Mouse (Mus musculus): ENCODE data around the gene Map2k4. TPM values are rescaled to one million over a fixed set of nuclear protein-coding genes. Genes with fewer than 3 reads are reported as not detected.

Gene Map2k4
- total RNA-seq, 2 experiments from 2014 or later, result 185 to 192 TPM

DNA sequence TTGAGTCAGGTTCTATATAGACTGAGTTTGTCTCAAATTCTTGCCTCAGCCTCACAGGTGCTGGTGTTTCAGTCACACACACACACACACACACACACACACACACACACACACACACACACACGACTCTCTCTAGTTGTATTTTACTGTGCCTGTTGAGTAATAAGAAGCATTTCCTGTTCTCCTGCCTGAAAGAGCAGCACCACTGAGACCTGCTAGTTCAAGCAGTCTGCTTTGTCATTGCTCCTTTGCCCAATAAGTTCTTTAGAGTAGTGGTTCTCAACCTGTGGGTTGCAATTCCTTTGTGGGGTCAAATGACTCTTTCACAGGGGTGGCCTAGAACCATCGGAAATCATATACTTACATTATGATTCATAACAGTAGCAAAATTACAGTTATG is 47.7 kb downstream of the Map2k4 start:
- no peak overlapping the region for H3K4me3 ChIP-seq
- no peak for TF ChIP-seq CTCF (IDR thresholded peaks at IDR 0.05)
- intact Hi-C loops (cut with DNase I), result no loop called here
- no peak overlapping the region for H3K27ac ChIP-seq
- no peak for DNase-seq (ENCODE audit: extremely low spot score in 1 of 2, low spot score in 2 of 2)

DNA sequence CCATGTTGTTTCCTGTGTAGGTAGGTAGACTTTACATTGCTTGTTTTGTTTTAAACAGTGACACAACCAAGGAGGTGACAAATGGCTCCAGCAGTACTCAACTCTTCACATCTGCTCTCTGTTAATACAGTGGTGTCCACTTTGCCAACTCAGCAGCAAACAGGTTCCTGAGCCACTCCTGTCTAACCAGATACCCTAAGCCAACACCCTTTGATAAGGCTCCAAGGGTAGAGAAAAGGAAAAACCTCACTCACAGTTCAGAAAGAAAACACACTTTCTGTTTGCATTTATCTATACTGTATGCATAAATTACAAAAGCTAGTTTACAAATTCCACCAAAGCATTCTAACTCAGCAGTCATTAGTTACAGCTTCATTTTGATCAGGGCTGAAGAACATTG is 48.2 kb downstream of the Map2k4 start:
- no peak for TF ChIP-seq CTCF (IDR thresholded peaks at IDR 0.05)
- DNase-seq (ENCODE audit: extremely low spot score in 1 of 2, low spot score in 2 of 2), result no peak
- intact Hi-C loops (cut with DNase I), result no loop called here
- no peak overlapping the region for H3K4me3 ChIP-seq
- no peak overlapping the region for H3K27ac ChIP-seq

DNA sequence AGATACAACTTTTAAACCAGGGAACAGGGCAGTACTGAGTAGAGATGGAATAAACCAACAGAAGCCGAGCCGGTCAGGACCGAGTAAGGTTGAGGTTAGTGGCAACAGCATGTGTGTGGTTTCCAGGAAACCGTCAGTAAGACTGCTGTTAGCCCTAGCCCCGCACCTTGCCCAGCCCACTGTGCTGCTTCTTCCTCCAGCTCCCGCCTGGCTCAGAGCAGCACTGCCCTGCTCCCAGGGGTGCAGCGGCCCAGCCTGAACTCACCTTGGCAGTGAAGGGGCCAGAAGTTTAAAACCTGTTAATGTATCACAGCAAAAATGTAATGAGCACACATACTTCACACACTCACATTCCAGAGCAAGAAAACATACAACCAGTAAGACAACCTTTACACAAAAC is 53.4 kb downstream of the Map2k4 start:
- no peak for TF ChIP-seq CTCF (IDR thresholded peaks at IDR 0.05)
- Histone ChIP-seq H3K27ac (no peak overlapping the region), H3K4me3 (no peak overlapping the region)
- DNase-seq (ENCODE audit: extremely low spot score in 1 of 2, low spot score in 2 of 2), result no peak
- intact Hi-C loops (cut with DNase I), result no loop called here

DNA sequence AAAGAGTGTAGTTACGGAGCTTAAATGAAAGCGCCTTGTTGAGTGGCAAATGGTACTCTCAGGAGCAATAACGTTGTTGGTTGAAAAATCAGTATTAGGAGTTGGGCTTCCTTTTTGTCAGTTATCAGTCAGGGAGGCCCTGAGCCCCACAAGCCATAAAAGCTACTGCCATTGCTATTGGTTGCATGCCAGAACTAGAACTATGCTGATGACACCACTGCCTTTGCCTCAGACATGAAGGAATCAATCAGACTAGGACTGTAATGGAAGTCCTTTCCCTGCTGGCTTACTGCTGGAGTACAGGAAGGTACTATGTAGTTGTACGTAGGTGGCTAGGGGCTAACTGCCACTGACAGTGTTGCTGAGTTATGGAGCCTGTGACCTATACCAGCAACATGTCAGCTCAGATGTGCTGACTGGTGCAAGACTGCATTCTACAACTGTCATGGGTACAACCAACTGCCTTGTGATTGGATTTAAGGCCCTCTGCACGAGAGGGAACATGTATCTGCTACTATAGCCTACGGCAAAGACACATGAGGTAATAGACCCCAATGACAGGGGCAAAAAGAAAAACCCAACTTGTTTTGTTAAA is 58.4 kb downstream of the Map2k4 start:
- intact Hi-C loops (cut with DNase I), result loop anchor here (5.0 kb wide), 1 partner anchor 78 kb away; the partner anchor contains the start of gene Zkscan6
- Histone ChIP-seq H3K4me3 (no peak overlapping the region), H3K27ac (no peak overlapping the region)
- no peak for DNase-seq (ENCODE audit: extremely low spot score in 1 of 2, low spot score in 2 of 2)
- TF ChIP-seq CTCF (IDR thresholded peaks at IDR 0.05), result no peak

- DNase-seq (ENCODE audit: extremely low spot score in 1 of 2, low spot score in 2 of 2), result no peak
- no peak overlapping the region for H3K4me3 ChIP-seq
- intact Hi-C loops (cut with DNase I), result loop anchor here (5.0 kb wide), 1 partner anchor 78 kb away; the partner anchor contains the start of gene Zkscan6
Observed at GRCm38 (mm10) chr11:65728906-65729305, 59.2 kb downstream of the Map2k4 start.

GRCm38 (mm10) chr11:65723715-65724114 is 64.4 kb downstream of the Map2k4 start:
- intact Hi-C loops (cut with DNase I), result no loop called here
- no peak for DNase-seq (ENCODE audit: extremely low spot score in 1 of 2, low spot score in 2 of 2)
- H3K27ac ChIP-seq, result no peak overlapping the region
- no peak overlapping the region for H3K4me3 ChIP-seq
- TF ChIP-seq CTCF (IDR thresholded peaks at IDR 0.05), result no peak

More at GRCm38 (mm10) chr11:65728906-65729305, 59.2 kb downstream of the Map2k4 start:
- no peak overlapping the region for H3K27ac ChIP-seq
- TF ChIP-seq CTCF (IDR thresholded peaks at IDR 0.05), result no peak

DNA sequence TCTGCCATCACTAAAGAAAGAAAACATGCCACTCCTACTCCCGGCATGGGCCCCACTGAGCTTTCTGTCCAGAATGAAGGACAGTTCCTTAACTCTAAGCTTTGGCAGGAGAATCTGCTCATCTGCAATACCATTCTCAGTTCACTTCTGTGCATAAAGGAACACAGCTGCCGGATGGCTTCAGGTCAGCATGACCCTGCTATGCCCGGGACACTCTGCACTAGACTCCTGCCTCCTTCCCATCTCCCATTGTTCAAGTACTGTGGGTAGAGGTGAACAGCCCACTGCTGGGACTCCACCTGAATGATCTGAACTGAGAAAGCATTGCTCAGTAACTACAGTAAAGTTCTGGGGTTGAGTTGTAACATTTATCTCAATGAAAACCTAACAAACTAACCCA is 66.5 kb downstream of the Map2k4 start:
- DNase-seq (ENCODE audit: extremely low spot score in 1 of 2, low spot score in 2 of 2), result no peak
- no peak overlapping the region for H3K4me3 ChIP-seq
- no peak overlapping the region for H3K27ac ChIP-seq
- intact Hi-C loops (cut with DNase I), result no loop called here
- TF ChIP-seq CTCF (IDR thresholded peaks at IDR 0.05), result no peak

DNA sequence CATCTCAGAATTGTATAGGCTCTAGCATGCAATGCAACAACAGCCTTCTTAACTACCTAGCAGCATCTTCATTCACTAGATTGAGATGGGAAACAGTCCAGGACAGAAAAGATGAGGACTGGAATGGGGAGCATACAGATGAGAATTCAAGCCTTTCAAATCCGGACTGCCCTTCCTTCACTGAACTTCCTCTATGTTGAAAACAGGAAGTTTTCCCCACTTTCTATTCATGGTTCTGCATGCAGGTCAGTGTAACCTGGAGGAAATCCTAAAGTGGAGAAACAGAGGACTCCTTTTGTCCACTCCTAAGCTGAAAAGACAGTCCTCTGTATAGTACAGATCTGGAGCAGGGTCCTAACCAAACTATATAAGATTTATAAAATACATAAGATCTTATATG is 68.1 kb downstream of the Map2k4 start:
- no peak for TF ChIP-seq CTCF (IDR thresholded peaks at IDR 0.05)
- no peak overlapping the region for H3K27ac ChIP-seq
- DNase-seq (ENCODE audit: extremely low spot score in 1 of 2, low spot score in 2 of 2), result no peak
- H3K4me3 ChIP-seq, result no peak overlapping the region
- intact Hi-C loops (cut with DNase I), result no loop called here

GRCm38 (mm10) chr11:65713830-65714229 is 74.3 kb downstream of the Map2k4 start:
- TF ChIP-seq CTCF (IDR thresholded peaks at IDR 0.05), result no peak
- Histone ChIP-seq H3K27ac (no peak overlapping the region), H3K4me3 (no peak overlapping the region)
- DNase-seq (ENCODE audit: extremely low spot score in 1 of 2, low spot score in 2 of 2), result no peak
- intact Hi-C loops (cut with DNase I), result loop anchor here (5.0 kb wide), 1 partner anchor 73 kb away; the partner anchor contains the start of gene Map2k4

DNA sequence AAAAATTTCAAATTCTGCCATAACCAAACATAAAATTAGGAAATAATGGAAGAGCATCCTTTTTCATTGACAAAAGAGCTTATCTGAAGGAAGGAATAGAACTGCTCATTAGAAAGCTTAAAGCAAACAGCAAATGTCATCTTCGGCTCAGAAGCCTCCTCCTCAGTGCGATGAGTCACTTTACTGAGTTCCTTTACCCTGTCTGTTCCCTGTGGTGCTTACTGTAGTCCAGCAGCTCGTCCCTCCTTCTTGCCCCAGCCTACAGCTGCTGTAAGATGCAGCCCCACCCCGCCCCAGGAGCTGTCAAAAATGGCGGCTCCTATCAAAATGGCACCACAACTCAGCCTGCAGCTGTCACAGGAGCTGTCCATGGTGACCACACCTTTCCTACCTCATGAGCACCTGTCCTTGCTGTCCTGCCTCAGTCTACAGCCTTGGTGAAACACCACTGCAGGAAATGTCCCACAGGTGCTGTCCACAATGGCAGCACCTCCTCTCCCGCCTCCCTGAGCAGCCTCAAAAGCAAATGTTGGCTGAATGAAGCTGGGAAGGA is 75.3 kb downstream of the Map2k4 start:
- Histone ChIP-seq H3K27ac (no peak overlapping the region; the same call in 1 of the 2 replicates), H3K4me3 (no peak overlapping the region)
- intact Hi-C loops (cut with DNase I), result loop anchor here (5.0 kb wide), 1 partner anchor 74 kb away; the partner anchor contains the start of gene Map2k4
- no peak for TF ChIP-seq CTCF (IDR thresholded peaks at IDR 0.05)
- no peak for DNase-seq (ENCODE audit: extremely low spot score in 1 of 2, low spot score in 2 of 2)

DNA sequence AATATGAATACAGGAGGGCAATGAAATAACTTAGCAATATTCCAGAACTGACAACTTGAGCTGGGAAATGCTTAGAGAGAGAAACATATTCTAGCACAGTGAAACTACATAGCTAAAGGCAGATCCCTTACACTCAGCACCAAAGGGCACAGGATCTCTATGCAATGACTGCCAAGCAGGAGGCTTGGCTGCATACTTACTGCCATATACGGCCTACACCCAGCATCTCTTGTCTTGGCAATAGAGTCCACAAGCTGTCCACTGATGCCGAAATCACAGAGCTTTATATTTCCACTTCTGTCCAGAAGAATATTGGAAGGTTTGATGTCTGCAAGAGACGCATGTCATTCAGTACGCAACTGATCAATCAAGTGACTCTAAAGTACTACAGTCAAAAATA is 81.3 kb downstream of the Map2k4 start:
- intact Hi-C loops (cut with DNase I), result no loop called here
- TF ChIP-seq CTCF (IDR thresholded peaks at IDR 0.05), result no peak
- no peak overlapping the region for H3K4me3 ChIP-seq
- H3K27ac ChIP-seq, result no peak overlapping the region
- DNase-seq (ENCODE audit: extremely low spot score in 1 of 2, low spot score in 2 of 2), result no peak

DNA sequence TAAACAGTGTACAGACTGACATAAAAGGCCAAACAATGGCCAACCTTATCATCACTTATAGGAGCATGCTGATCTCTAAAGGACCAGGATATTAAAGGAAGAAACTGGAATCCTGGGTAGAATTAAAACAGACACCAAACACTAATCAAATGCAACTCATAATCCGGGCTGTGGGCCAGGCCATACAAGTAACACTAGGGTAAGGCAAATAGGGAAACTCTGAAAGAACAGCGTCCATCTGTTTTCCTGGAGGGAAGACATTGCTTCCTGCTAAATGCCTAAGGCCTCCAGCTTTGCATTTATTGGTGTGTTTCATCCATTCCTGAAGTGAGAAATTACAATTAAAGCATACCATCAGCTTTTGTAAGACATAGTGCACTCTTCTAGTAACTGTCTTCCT is 81.9 kb downstream of the Map2k4 start:
- intact Hi-C loops (cut with DNase I), result no loop called here
- no peak for DNase-seq (ENCODE audit: extremely low spot score in 1 of 2, low spot score in 2 of 2)
- no peak for TF ChIP-seq CTCF (IDR thresholded peaks at IDR 0.05)
- Histone ChIP-seq H3K27ac (no peak overlapping the region), H3K4me3 (no peak overlapping the region)

GRCm38 (mm10) chr11:65704861-65705260 is 83.2 kb downstream of the Map2k4 start:
- intact Hi-C loops (cut with DNase I), result no loop called here
- H3K4me3 ChIP-seq, result no peak overlapping the region
- no peak for DNase-seq (ENCODE audit: extremely low spot score in 1 of 2, low spot score in 2 of 2)
- no peak for TF ChIP-seq CTCF (IDR thresholded peaks at IDR 0.05)
- H3K27ac ChIP-seq, result no peak overlapping the region
